Mouse (Mus musculus) frontal cortex, postnatal 14 days (tissue): ENCODE results near the gene Krtap5-1.
A peak's percentile ranks its signal among the peaks of the same experiment; 100 is the strongest.
"Not testable (repeated sequence)": the region's sequence is repeated elsewhere in the genome, so short reads cannot be mapped to it uniquely, and the experiment has no call there.

ENCODE experiments used
- DNase-seq, 2 experiments: peaks; one replicate each; pipeline ENCODE4 v3.0.0; 2022; ENCODE audit warnings: low spot score in 2 of 2

Gene Krtap5-1

GRCm38 (mm10) chr7:142297018-142297417 lies at the start of gene Krtap5-1:
Gene Krtap5-1 (minus strand): TSS chr7:142297118.
- not testable (repeated sequence) for DNase-seq

- no peak for DNase-seq
Observed at GRCm38 (mm10) chr7:142342247-142342640, 45.3 kb upstream of the Krtap5-1 start.

- no peak for DNase-seq
Observed at GRCm38 (mm10) chr7:142341564-142342246, 44.8 kb upstream of the Krtap5-1 start.

- DNase-seq = no peak
Observed at GRCm38 (mm10) chr7:142340269-142340970, 43.5 kb upstream of the Krtap5-1 start.

GRCm38 (mm10) chr7:142335151-142335550 lies 38.2 kb upstream of the Krtap5-1 start:
- DNase-seq = no peak

GRCm38 (mm10) chr7:142334246-142334645 lies 37.3 kb upstream of the Krtap5-1 start:
- peak; percentile 64 to 88 for DNase-seq

GRCm38 (mm10) chr7:142332741-142333140 lies 35.8 kb upstream of the Krtap5-1 start:
- not testable (repeated sequence) for DNase-seq

- no peak for DNase-seq
Observed at GRCm38 (mm10) chr7:142331281-142331680, 34.4 kb upstream of the Krtap5-1 start.

GRCm38 (mm10) chr7:142330271-142330724 lies 33.4 kb upstream of the Krtap5-1 start:
- no peak for DNase-seq

- no peak for DNase-seq
Observed at GRCm38 (mm10) chr7:142328507-142328906, 31.6 kb upstream of the Krtap5-1 start.

- DNase-seq = no peak
Observed at GRCm38 (mm10) chr7:142326714-142327445, 30.0 kb upstream of the Krtap5-1 start.

GRCm38 (mm10) chr7:142323396-142324117 lies 26.6 kb upstream of the Krtap5-1 start:
- no peak for DNase-seq

- DNase-seq = no peak
Observed at GRCm38 (mm10) chr7:142322641-142323040, 25.7 kb upstream of the Krtap5-1 start.

- DNase-seq = not testable (repeated sequence)
Observed at GRCm38 (mm10) chr7:142321637-142322306, 24.9 kb upstream of the Krtap5-1 start.

- DNase-seq = no peak
Observed at GRCm38 (mm10) chr7:142320906-142321305, 24.0 kb upstream of the Krtap5-1 start.

- no peak for DNase-seq
Observed at GRCm38 (mm10) chr7:142319124-142319523, 22.2 kb upstream of the Krtap5-1 start.

GRCm38 (mm10) chr7:142317216-142317615 lies 20.3 kb upstream of the Krtap5-1 start:
- no peak for DNase-seq

- peak in 1 of 2 experiments; percentile 32 for DNase-seq
Observed at GRCm38 (mm10) chr7:142316558-142316957, 19.6 kb upstream of the Krtap5-1 start.

GRCm38 (mm10) chr7:142314600-142315285 lies 17.8 kb upstream of the Krtap5-1 start:
- no peak for DNase-seq

- DNase-seq = not testable (repeated sequence)
Observed at GRCm38 (mm10) chr7:142303929-142304328, 7.0 kb upstream of the Krtap5-1 start.
